Mouse (Mus musculus) cortical plate, adult 2 months (tissue): ENCODE measurements around the gene Ralgapa1.

ENCODE experiments used
- CTCF ChIP-seq: fragments of 200-500 bp; IDR thresholded peaks from 2 replicates; pipeline ENCODE4 v1.5.1; 2011; ENCODE audit warnings: mild to moderate bottlenecking, control low read depth, low read length; ENCODE audit not compliant: insufficient read depth; ENCODE audit errors: extremely low read depth
- POLR2A ChIP-seq: fragments of 200-500 bp; IDR thresholded peaks from 2 replicates; pipeline ENCODE4 v1.6.1; 2011; ENCODE audit warnings: mild to moderate bottlenecking, low read length, control low read depth; ENCODE audit not compliant: insufficient read depth; ENCODE audit errors: extremely low read depth

GRCm38 (mm10) chr12:55705881-55706280, 115.1 kb downstream of the Ralgapa1 start:
- no peak for TF ChIP-seq CTCF
- TF ChIP-seq POLR2A, result no peak
